ENCODE assay signal across 8 mouse cellular contexts in the genomic region with DNA sequence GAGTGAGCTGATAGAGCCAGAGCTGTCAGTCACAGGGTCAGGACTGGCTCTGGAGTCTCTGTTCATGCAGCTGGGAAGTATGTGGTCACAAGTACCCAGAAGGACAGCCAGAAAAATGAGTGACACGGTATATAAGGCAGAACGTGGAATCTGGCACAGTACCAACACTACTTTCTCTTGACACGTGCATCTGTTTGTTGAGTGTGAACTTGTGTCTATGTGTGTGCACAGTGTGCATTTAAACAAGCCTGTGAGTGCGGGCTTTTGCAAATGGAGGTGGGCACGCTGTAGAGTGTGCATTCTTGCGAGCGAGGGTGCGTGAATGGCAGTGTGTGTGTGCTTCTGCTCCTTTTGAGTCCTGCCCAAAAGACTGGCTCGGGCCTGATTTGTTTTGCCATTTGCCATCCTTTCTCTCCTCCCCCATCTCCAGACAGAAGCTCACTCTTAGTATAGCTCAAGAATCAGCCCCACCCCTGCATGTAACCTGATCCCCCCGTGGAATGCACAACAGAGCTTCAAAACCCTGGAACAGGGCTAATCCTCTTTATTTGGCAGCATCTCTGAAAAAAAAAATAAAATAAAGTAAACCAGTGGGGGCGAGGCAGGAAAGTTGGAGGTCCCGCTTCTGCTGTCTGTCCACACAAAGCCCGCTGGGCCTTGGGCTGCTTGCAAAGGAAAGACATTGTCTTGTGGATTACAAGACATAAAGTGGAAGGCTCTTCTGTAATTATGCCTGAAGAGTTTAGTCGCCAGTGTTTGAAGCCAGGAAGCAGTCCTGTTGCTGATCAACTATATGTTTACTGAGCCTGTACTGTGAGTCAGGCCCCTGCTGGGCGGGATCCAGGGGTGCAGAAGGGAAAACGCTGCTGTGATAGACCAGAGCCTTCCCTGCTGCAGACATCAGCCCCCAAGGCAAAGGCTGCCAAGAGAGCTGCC. TPM values are rescaled to one million over a fixed set of nuclear protein-coding genes. Genes with fewer than 3 reads are reported as not detected.
A peak's percentile ranks its signal among the peaks of the same experiment; 100 is the strongest.
DNase-seq lines count a peak whose midpoint lies in the region; ATAC-seq and TF ChIP-seq lines count a peak whose summit lies in the region.

No protein-coding gene starts in this region.

- no peaks in the 10 kb centered on the region for H3K4me1 ChIP-seq in intestine, postnatal 0 days (replicated peaks; ENCODE audit: control insufficient read depth, insufficient read depth, low read length)
- peaks cover 26% of the 10 kb centered on the region for H3K4me1 ChIP-seq in neural tube, embryonic 13.5 days (replicated peaks)

- intact Hi-C loops in left cerebral cortex, adult 2 months (cut with DNase I) = no loop called here

- H3K4me3 ChIP-seq in intestine, postnatal 0 days (ENCODE audit: low read depth, low read length) = no peak overlapping the region
- H3K4me3 ChIP-seq in neural tube, embryonic 13.5 days = no peak overlapping the region
- H3K4me3 ChIP-seq in left cerebral cortex, adult 2 months = no peak overlapping the region

- ATAC-seq in intestine, postnatal 0 days = 0 out of 2 replicates have a peak, but pooled peaks have one; percentile 53
- peak; percentile 70 for ATAC-seq in neural tube, embryonic 13.5 days (ENCODE audit: low read depth)

- H3K27me3 ChIP-seq in intestine, postnatal 0 days (replicated peaks; ENCODE audit: control insufficient read depth, insufficient read depth, low read length) = no peaks in the 10 kb centered on the region
- no peaks in the 10 kb centered on the region; the same call in 1 of the 2 replicates for H3K27me3 ChIP-seq in neural tube, embryonic 13.5 days

- H3K9ac ChIP-seq in intestine, postnatal 0 days (ENCODE audit: low read depth, low read length) = no peak overlapping the region
- no peak overlapping the region for H3K9ac ChIP-seq in neural tube, embryonic 13.5 days

- no peaks in the 10 kb centered on the region for H3K36me3 ChIP-seq in intestine, postnatal 0 days (ENCODE audit: control insufficient read depth, insufficient read depth)
- no peaks in the 10 kb centered on the region for H3K36me3 ChIP-seq in neural tube, embryonic 13.5 days

- peak; percentile 42 to 46 for DNase-seq in adrenal gland, postnatal 36 days
- no peak for DNase-seq in adrenal gland, adult 8-10 months
- DNase-seq in urinary bladder, postnatal 4 days (ENCODE audit: low spot score in 2 of 2) = peak; percentile 64 to 70
- DNase-seq in urinary bladder, postnatal 25 days (ENCODE audit: low spot score) = no peak
- DNase-seq in left cerebral cortex, adult 2 months (ENCODE audit: extremely low spot score in 1 of 2, low spot score in 2 of 2) = no peak
- no peak for DNase-seq in natural killer cell, adult 2 months (ENCODE audit: low spot score in 2 of 2)

- 29% methylated on average over 16 of the region's 16 CpGs for WGBS in intestine, postnatal 0 days
- WGBS in neural tube, embryonic 13.5 days = 7% methylated on average over 16 of the region's 16 CpGs

- TF ChIP-seq CTCF in intestine, postnatal 0 days (IDR thresholded peaks at IDR 0.05; ENCODE audit: low read depth) = peak; percentile 39; the same call in 1 of the 2 replicates
- TF ChIP-seq CTCF in left cerebral cortex, adult 2 months (IDR thresholded peaks at IDR 0.05) = no peak

- H3K27ac ChIP-seq in intestine, postnatal 0 days (ENCODE audit: low read depth, low read length) = peak overlapping the region; percentile 31; the same call in 1 of the 2 replicates
- peak overlapping the region; percentile 42; the same call in 1 of the 2 replicates for H3K27ac ChIP-seq in neural tube, embryonic 13.5 days (replicated peaks)
- no peak overlapping the region for H3K27ac ChIP-seq in left cerebral cortex, adult 2 months

- H3K4me2 ChIP-seq in intestine, postnatal 0 days (replicated peaks; ENCODE audit: low read depth) = peak overlapping the region; percentile 13; the same call in 1 of the 2 replicates
- H3K4me2 ChIP-seq in neural tube, embryonic 13.5 days = peak overlapping the region; percentile 33

- H3K9me3 ChIP-seq in intestine, postnatal 0 days (ENCODE audit: control insufficient read depth) = no peaks in the 10 kb centered on the region
- H3K9me3 ChIP-seq in neural tube, embryonic 13.5 days = no peaks in the 10 kb centered on the region

RNA-seq across cellular contexts. Expression of gene Tns3, which starts 28.5 kb away (rescaled TPM):
- total RNA-seq in adrenal gland, postnatal 36 days (2021) = 10 to 100 TPM; 46.9 to 60.6 TPM
- total RNA-seq in adrenal gland, adult 8-10 months (2022) = 100 to 1,000 TPM in 1 of 4 experiments, 10 to 100 TPM in 3; 52.3 to 101 (median 81.1) TPM
- 10.5 and 11.4 TPM in 2 replicates for polyA plus RNA-seq in intestine, postnatal 0 days (2015; fragmentation: Nextera tagmentation; extraction: Ambion mirVana)
- 7.9 TPM in 2 replicates for polyA plus RNA-seq in neural tube, embryonic 13.5 days (2015; fragmentation: Nextera tagmentation; extraction: Ambion mirVana)
- 10 to 100 TPM; 33.6 to 40.1 TPM for total RNA-seq in left cerebral cortex, adult 2 months (2021)

Comparison
In these comparisons a context has a peak if more than half of its experiments do, and no peak if none do; other contexts are left out.
1. DNase-seq: peak in adrenal gland, postnatal 36 days (2 of 2) and urinary bladder, postnatal 4 days (2 of 2); none in adrenal gland, adult 8-10 months (single experiment), urinary bladder, postnatal 25 days (single experiment), left cerebral cortex, adult 2 months (0 of 2) and natural killer cell, adult 2 months (0 of 2).